ENCODE assay signal across 15 mouse cellular contexts in genomic region chr5:115151457-115151856, GRCm38 (mm10). TPM values are rescaled to one million over a fixed set of nuclear protein-coding genes. Genes with fewer than 3 reads are reported as not detected.
DNase-seq lines count a peak whose midpoint lies in the region; ATAC-seq and TF ChIP-seq lines count a peak whose summit lies in the region.
"Had no signal": no experiment of that assay in that cellular context is flagged by ENCODE, and none has a peak within 500 bp of the region (broad histone marks: within the 10 kb centered on the region; RNA-seq: fewer than 3 reads in every experiment).

No protein-coding gene starts in this region.

- peak overlapping the region; percentile 42 for H3K4me3 ChIP-seq in gastrocnemius, adult 2 months
- no peak overlapping the region for H3K4me3 ChIP-seq in embryonic facial prominence, embryonic 13.5 days
- H3K4me3 ChIP-seq in kidney, embryonic 16.5 days (ENCODE audit: low read length), result no peak overlapping the region; the same call in 1 of the 2 replicates

- H3K9me3 ChIP-seq in embryonic facial prominence, embryonic 13.5 days, result no peaks in the 10 kb centered on the region
- 0 out of 2 replicates have a peak, but pooled peaks cover 3% of the 10 kb centered on the region for H3K9me3 ChIP-seq in kidney, embryonic 16.5 days (ENCODE audit: low read length)

- H3K27ac ChIP-seq in gastrocnemius, adult 2 months, result peak overlapping the region; percentile 98
- H3K27ac ChIP-seq in embryonic facial prominence, embryonic 13.5 days, result peak overlapping the region; percentile 8
- H3K27ac ChIP-seq in kidney, embryonic 16.5 days (ENCODE audit: low read length), result peak overlapping the region; percentile 78

- no peak for ATAC-seq in embryonic facial prominence, embryonic 13.5 days (ENCODE audit: insufficient number of reproducible peaks, insufficient read depth, low FRiP score, low TSS enrichment, low read depth)
- ATAC-seq in kidney, embryonic 16.5 days (ENCODE audit: low FRiP score, low TSS enrichment), result peak; percentile 76
- ATAC-seq: forebrain, embryonic 16.5 days; intestine, embryonic 16.5 days had no signal

- peaks cover 49% of the 10 kb centered on the region for H3K4me1 ChIP-seq in embryonic facial prominence, embryonic 13.5 days
- H3K4me1 ChIP-seq in kidney, embryonic 16.5 days (ENCODE audit: insufficient read depth, low read length), result peaks cover 72% of the 10 kb centered on the region

- no peak overlapping the region for H3K4me2 ChIP-seq in embryonic facial prominence, embryonic 13.5 days
- peak overlapping the region; percentile 19; the same call in 1 of the 2 replicates for H3K4me2 ChIP-seq in kidney, embryonic 16.5 days (replicated peaks; ENCODE audit: low read depth, low read length)

- intact Hi-C loops in gastrocnemius, adult 2 months (cut with DNase I), result no loop called here

- H3K36me3 ChIP-seq in embryonic facial prominence, embryonic 13.5 days, result peaks cover 53% of the 10 kb centered on the region
- H3K36me3 ChIP-seq in kidney, embryonic 16.5 days (ENCODE audit: insufficient read depth, low read length), result peaks cover 44% of the 10 kb centered on the region

- WGBS in embryonic facial prominence, embryonic 13.5 days, result 81% methylated on average over 13 of the region's 13 CpGs
- WGBS in kidney, embryonic 16.5 days, result 37% methylated on average over 13 of the region's 13 CpGs

- TF ChIP-seq CTCF in gastrocnemius, adult 2 months (IDR thresholded peaks at IDR 0.05), result no peak

- no peaks in the 10 kb centered on the region for H3K27me3 ChIP-seq in embryonic facial prominence, embryonic 13.5 days
- no peaks in the 10 kb centered on the region for H3K27me3 ChIP-seq in kidney, embryonic 16.5 days (ENCODE audit: insufficient read depth, low read length)

- H3K9ac ChIP-seq in embryonic facial prominence, embryonic 13.5 days, result no peak overlapping the region
- no peak overlapping the region for H3K9ac ChIP-seq in kidney, embryonic 16.5 days (replicated peaks; ENCODE audit: low read length)

- DNase-seq in gastrocnemius, adult 2 months, result no peak
- DNase-seq in gastrocnemius, postnatal 4 days (ENCODE audit: low spot score in 2 of 2), result no peak
- peak; percentile 37 to 40 for DNase-seq in B cell, adult 2 months
- DNase-seq in frontal cortex, postnatal 10 days (ENCODE audit: low spot score in 2 of 2), result no peak
- no peak for DNase-seq in layer of hippocampus, adult 11-12 months (ENCODE audit: low spot score)
- DNase-seq in frontal cortex, postnatal 36 days (ENCODE audit: low spot score in 2 of 2), result no peak
- DNase-seq: cerebellum, postnatal 10 days; heart, adult 11 months; heart, postnatal 36 days; thymus, postnatal 14 days had no signal

RNA-seq across cellular contexts. Expression of gene Mlec, which starts 6.5 kb away (rescaled TPM):
- total RNA-seq in gastrocnemius, adult 2 months (2021), result 100 to 1,000 TPM; 138 to 200 TPM
- total RNA-seq in gastrocnemius, postnatal 4 days (2021), result 100 to 1,000 TPM; 198 to 217 TPM
- 73.4 and 79.0 TPM in 2 replicates for polyA plus RNA-seq in embryonic facial prominence, embryonic 13.5 days (2015; fragmentation: Nextera tagmentation; extraction: Ambion mirVana)
- polyA plus RNA-seq in kidney, embryonic 16.5 days (2015; fragmentation: Nextera tagmentation; extraction: Ambion mirVana), result 85.0 and 86.2 TPM in 2 replicates

RNA-seq across cellular contexts. Expression of gene Unc119b, which starts 16.7 kb away (rescaled TPM):
- 10 to 100 TPM; 11.8 to 15.7 TPM for total RNA-seq in gastrocnemius, adult 2 months (2021)
- total RNA-seq in gastrocnemius, postnatal 4 days (2021), result 10 to 100 TPM; 19.9 to 20.3 TPM
- 43.5 and 44.4 TPM in 2 replicates for polyA plus RNA-seq in embryonic facial prominence, embryonic 13.5 days (2015; fragmentation: Nextera tagmentation; extraction: Ambion mirVana)
- polyA plus RNA-seq in kidney, embryonic 16.5 days (2015; fragmentation: Nextera tagmentation; extraction: Ambion mirVana), result 53.5 and 54.8 TPM in 2 replicates

RNA-seq across cellular contexts. Expression of gene Acads, which starts 32.3 kb away (rescaled TPM):
- total RNA-seq in gastrocnemius, adult 2 months (2021), result 10 to 100 TPM; 49.9 to 81.7 TPM
- total RNA-seq in gastrocnemius, postnatal 4 days (2021), result 10 to 100 TPM; 74.6 to 78.1 TPM
- polyA plus RNA-seq in embryonic facial prominence, embryonic 13.5 days (2015; fragmentation: Nextera tagmentation; extraction: Ambion mirVana), result 48.2 and 52.5 TPM in 2 replicates
- polyA plus RNA-seq in kidney, embryonic 16.5 days (2015; fragmentation: Nextera tagmentation; extraction: Ambion mirVana), result 98.1 and 106 TPM in 2 replicates

RNA-seq across cellular contexts. Expression of gene Cabp1, which starts 42.7 kb away (rescaled TPM):
- 1 to 10 TPM in 1 of 2 experiments, under 1 TPM in 1; 0.79 to 1.5 TPM for total RNA-seq in gastrocnemius, adult 2 months (2021)
- 1 to 10 TPM; 4.2 to 5.1 TPM for total RNA-seq in gastrocnemius, postnatal 4 days (2021)
- polyA plus RNA-seq in embryonic facial prominence, embryonic 13.5 days (2015; fragmentation: Nextera tagmentation; extraction: Ambion mirVana), result 1.3 and 2.0 TPM in 2 replicates
- 1.3 TPM in 2 replicates for polyA plus RNA-seq in kidney, embryonic 16.5 days (2015; fragmentation: Nextera tagmentation; extraction: Ambion mirVana)

RNA-seq across cellular contexts. Expression of gene Gm10401, which starts 53.4 kb away (rescaled TPM):
- total RNA-seq in gastrocnemius, adult 2 months (2021), result not detected
- total RNA-seq in gastrocnemius, postnatal 4 days (2021), result not detected
- polyA plus RNA-seq in embryonic facial prominence, embryonic 13.5 days (2015; fragmentation: Nextera tagmentation; extraction: Ambion mirVana), result 44.5 TPM in 2 replicates
- 28.2 and 34.7 TPM in 2 replicates for polyA plus RNA-seq in kidney, embryonic 16.5 days (2015; fragmentation: Nextera tagmentation; extraction: Ambion mirVana)
- total RNA-seq: heart, postnatal 36 days; liver, adult 2 months had no signal

Comparison
In these comparisons a context has a peak if more than half of its experiments do, and no peak if none do; other contexts are left out.
1. DNase-seq: peak in B cell, adult 2 months (2 of 2); none in gastrocnemius, adult 2 months (single experiment), gastrocnemius, postnatal 4 days (0 of 2), frontal cortex, postnatal 10 days (0 of 2), layer of hippocampus, adult 11-12 months (single experiment) and frontal cortex, postnatal 36 days (0 of 2).
2. H3K27ac ChIP-seq: peak in every context shown above with its lines; median percentile 98 in gastrocnemius, adult 2 months; 78 in kidney, embryonic 16.5 days; 8 in embryonic facial prominence, embryonic 13.5 days.